Mouse (Mus musculus): Measurements from ENCODE around the gene Chrnb1.

GRCm38 (mm10) chr11:69797924-69798323 lies 2.2 kb upstream of the Chrnb1 start:
- no peak for TF ChIP-seq CTCF (IDR thresholded peaks at IDR 0.05; ENCODE audit: low read depth)
- no peak for TF ChIP-seq EP300 (optimal IDR thresholded peaks at IDR 0.05)

All from stomach, postnatal 0 days (tissue).